Mouse (Mus musculus): ENCODE measurements around the gene Efcab2.

DNA sequence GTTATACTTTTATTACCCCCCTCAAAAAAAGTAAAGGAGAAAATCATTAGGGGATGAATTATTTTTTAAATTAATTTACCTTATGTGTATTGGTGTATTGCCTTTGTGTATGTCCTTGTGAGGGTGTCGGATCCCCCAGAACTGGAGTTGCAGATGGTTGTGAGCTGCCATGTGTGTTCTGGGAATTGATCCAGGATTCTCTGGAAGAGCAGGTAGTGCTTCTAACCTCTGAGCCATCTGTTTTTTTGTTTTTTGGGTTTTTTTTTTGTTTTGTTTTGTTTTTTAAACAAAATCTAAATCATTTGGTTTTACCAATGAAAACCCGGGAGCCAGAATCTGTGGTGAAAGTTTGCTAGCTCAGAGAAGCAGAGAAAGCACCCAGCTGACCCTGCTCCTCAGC, 1.8 kb downstream of the Efcab2 start:
- TF ChIP-seq CTCF (IDR thresholded peaks at IDR 0.05; ENCODE audit: low read depth) (no peak), EP300 (IDR thresholded peaks at IDR 0.05; ENCODE audit: low read depth) (no peak)
